Mouse (Mus musculus) stomach, embryonic 15.5 days (tissue): ENCODE data around the gene Pheta2. TPM values are rescaled to one million over a fixed set of nuclear protein-coding genes. Genes with fewer than 3 reads are reported as not detected.
A peak's percentile ranks its signal among the peaks of the same experiment; 100 is the strongest.

Experiments
- ATAC-seq: fragments of 200-750 bp; cut with Nextera tagmentation; 2 replicates; pipeline ENCODE4 v1.8.0; 2017; ENCODE audit warnings: low read depth, moderate number of reproducible peaks, moderate TSS enrichment; ENCODE audit not compliant: insufficient read depth, low FRiP score
- H3K27ac ChIP-seq: fragments of 300-500 bp; sonication (generic); 2 replicates; pipeline ENCODE4 v1.5.1; 2015; ENCODE audit warnings: mild to moderate bottlenecking, inconsistent platforms
- H3K27me3 ChIP-seq: fragments of 300-500 bp; sonication (generic); replicated peaks from 2 replicates; pipeline ENCODE4 v1.6.1; 2015; ENCODE audit warnings: inconsistent platforms
- H3K36me3 ChIP-seq: fragments of 300-500 bp; sonication (generic); 2 replicates; pipeline ENCODE4 v1.6.1; 2015; ENCODE audit warnings: inconsistent platforms
- H3K4me1 ChIP-seq: fragments of 300-500 bp; sonication (generic); 2 replicates; pipeline ENCODE4 v1.6.1; 2015; ENCODE audit warnings: inconsistent platforms
- H3K4me2 ChIP-seq: fragments of 300-500 bp; sonication (generic); 2 replicates; pipeline ENCODE4 v1.6.1; 2015; ENCODE audit warnings: mild to moderate bottlenecking, inconsistent platforms
- H3K4me3 ChIP-seq: fragments of 300-500 bp; sonication (generic); replicated peaks from 2 replicates; pipeline ENCODE4 v1.5.1; 2015; ENCODE audit warnings: inconsistent platforms
- H3K9ac ChIP-seq: fragments of 300-500 bp; sonication (generic); 2 replicates; pipeline ENCODE4 v1.6.1; 2015; ENCODE audit warnings: inconsistent platforms
- H3K9me3 ChIP-seq: fragments of 300-500 bp; sonication (generic); 2 replicates; pipeline ENCODE4 v1.6.1; 2016; ENCODE audit warnings: inconsistent platforms
- WGBS: fragments of 180-500 bp; shearing (Covaris S2); methylation state at CpG from one replicate; pipeline ENCODE4 v1.1.7; 2015; 5-methylcytosine and 5-hydroxymethylcytosine counted together
- polyA plus RNA-seq: library from polyadenylated mRNA; unstranded; fragments of >200 nt; fragmentation: Nextera tagmentation; extraction: Ambion mirVana; gene quantifications from 2 replicates; pipeline ENCODE4 v1.2.1, GENCODE M21; 2015

The Pheta2 gene
- polyA plus RNA-seq, 1 experiment from 2014 or later, result 18.4 TPM

DNA sequence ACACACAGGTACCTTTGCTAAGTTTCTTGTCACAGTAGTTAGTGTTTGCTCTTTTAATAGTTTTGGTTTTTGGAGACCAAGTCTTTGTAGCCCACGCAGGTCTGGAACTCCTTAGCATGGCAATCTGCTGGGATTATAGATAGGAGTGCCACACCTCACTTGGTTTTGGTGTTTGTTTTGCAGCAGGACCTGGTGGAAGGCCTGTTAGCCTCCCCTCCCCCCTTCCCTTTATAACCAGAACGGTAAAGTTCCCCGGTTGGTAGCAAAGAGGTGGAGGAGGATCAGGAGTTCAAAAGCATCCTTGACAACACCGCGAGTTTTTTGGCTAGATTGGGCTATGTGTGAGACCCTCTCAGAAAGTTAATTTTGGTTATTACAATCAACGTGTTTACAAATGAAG, 6.2 kb downstream of the Pheta2 start:
- ATAC-seq, result no peak
- Histone ChIP-seq H3K27ac (peak overlapping the region; percentile 36; the same call in 1 of the 2 replicates), H3K4me2 (no peak overlapping the region), H3K4me1 (peaks cover 28% of the 10 kb centered on the region), H3K4me3 (no peak overlapping the region), H3K9me3 (no peaks in the 10 kb centered on the region), H3K27me3 (no peaks in the 10 kb centered on the region), H3K36me3 (peaks cover 27% of the 10 kb centered on the region), H3K9ac (no peak overlapping the region)
- 77% methylated on average over 6 of the region's 6 CpGs for WGBS

DNA sequence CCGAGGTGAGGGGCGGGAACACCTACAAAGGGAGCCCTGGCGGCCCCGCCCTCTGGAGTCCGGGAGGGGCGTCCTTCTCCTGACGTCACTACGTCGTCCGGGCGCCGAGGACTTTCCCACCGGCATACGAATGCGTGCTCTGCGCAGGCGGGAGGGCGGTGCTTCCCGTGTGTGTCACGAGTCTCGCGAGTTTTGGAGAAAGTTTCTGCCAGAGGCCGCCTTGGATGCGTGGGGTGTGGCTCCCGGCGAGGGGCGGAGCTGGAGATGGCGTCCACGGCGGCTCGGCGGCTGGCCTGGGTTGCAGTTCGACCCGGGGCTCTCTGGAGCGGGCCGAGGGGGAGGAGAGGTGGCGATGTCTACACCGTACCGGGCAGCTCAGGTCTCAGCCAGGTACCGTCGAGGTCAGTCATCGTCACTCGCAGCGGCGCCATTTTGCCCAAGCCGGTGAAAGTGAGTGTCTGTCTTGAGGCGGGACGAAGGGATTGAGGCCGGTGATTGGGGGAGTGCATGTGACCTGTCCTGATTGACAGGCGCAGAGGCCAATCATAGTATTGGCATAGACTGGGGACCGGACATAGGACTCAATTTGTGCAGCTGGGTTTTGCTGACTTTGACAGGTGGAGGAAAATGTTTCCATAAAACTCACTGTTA, 7.2 kb downstream of the Pheta2 start:
- H3K9me3 ChIP-seq, result no peaks in the 10 kb centered on the region
- ATAC-seq, result peak; percentile 93
- under 1% methylated on average over 51 of the region's 51 CpGs for WGBS

DNA sequence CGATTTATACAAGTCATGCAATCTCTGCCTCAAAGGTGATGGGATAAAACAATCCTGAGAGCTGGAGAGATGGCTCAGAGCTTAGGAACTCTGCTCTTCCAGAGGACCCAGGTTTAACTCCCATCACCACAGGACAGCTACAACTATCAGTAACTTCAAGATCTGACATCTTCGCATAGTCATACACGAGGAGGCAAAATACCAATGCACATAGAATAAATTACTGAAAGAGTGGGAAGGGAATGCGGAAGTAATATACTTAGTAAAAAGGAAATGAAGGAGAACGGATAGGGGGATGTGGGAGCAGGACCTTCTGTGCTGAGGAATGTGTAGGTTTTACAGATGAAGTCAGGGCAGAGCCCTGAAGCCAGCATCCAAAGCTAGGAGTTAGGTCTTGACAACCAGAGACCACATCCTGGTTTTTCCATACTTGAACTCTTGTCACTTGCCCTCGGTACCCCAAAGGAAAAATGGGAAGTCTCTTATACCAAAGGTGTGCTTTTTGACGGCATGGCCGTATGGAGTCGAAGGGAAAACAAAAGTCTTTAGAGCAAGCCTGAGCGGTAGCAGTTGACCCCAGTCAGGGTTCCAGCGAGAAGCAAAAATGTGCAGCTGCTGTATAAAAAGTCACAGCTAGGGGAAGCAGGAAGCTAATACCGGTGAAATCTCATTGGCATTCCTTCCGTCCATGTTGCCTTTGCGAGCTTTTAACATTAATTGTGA, 8.0 kb downstream of the Pheta2 start:
- Histone ChIP-seq H3K4me1 (peaks cover 24% of the 10 kb centered on the region), H3K36me3 (peaks cover 32% of the 10 kb centered on the region), H3K27me3 (no peaks in the 10 kb centered on the region), H3K4me3 (peak overlapping the region; percentile 79), H3K9ac (peak overlapping the region; percentile 32; the same call in 1 of the 2 replicates), H3K4me2 (peak overlapping the region; percentile 73), H3K9me3 (no peaks in the 10 kb centered on the region), H3K27ac (peak overlapping the region; percentile 93)
- WGBS, result 39% methylated on average over 14 of the region's 14 CpGs
- ATAC-seq, result no peak

More for the DNA sequence above, 7.2 kb downstream of the Pheta2 start:
- Histone ChIP-seq H3K4me2 (peak overlapping the region; percentile 73), H3K4me3 (peak overlapping the region; percentile 79), H3K36me3 (peaks cover 32% of the 10 kb centered on the region), H3K27ac (peak overlapping the region; percentile 93), H3K9ac (peak overlapping the region; percentile 58; the same call in 1 of the 2 replicates), H3K4me1 (peaks cover 25% of the 10 kb centered on the region), H3K27me3 (no peaks in the 10 kb centered on the region)

DNA sequence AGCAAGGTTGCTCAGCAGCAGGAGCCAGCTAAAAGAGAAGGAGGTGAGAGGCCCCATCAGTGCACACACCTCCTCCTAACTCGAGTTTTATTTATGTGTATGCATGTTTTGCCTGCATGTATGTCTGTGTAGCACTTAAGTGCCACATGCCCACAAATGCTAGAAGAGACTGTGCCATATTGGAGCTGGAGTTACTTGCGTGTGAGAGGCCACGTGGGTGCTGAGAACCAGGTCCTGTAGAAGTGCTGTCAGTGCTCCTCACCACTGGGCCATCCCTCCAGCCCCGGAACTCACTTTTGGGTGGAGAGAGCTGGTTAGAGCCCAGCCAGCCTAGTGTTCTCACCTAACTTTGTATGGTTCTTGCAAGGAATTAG, 8.5 kb downstream of the Pheta2 start:
- Histone ChIP-seq H3K4me2 (peak overlapping the region; percentile 73), H3K4me1 (peaks cover 24% of the 10 kb centered on the region), H3K27ac (peak overlapping the region; percentile 93; the same call in 1 of the 2 replicates), H3K36me3 (peaks cover 32% of the 10 kb centered on the region), H3K27me3 (no peaks in the 10 kb centered on the region), H3K4me3 (peak overlapping the region; percentile 79), H3K9me3 (no peaks in the 10 kb centered on the region), H3K9ac (peak overlapping the region; percentile 32; the same call in 1 of the 2 replicates)
- no peak for ATAC-seq
- WGBS, result 79% methylated on average over 4 of the region's 4 CpGs

DNA sequence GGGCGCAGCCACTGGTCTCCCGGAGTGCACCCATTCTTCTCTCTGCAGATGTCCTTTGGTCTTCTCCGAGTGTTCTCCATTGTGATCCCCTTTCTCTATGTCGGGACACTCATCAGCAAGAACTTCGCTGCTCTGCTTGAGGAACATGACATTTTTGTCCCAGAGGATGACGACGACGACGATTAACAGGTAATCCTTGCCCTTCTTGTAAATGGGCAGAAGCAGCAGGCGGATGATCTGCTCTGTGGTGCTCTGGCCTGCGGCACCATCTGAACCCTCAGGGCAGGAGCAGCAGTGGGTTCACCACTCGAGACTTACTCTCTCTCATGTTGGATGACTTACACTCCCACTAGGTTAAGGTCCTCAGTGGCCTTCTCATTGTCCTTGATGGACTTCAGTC, 9.1 kb downstream of the Pheta2 start:
- no peak for ATAC-seq

DNA sequence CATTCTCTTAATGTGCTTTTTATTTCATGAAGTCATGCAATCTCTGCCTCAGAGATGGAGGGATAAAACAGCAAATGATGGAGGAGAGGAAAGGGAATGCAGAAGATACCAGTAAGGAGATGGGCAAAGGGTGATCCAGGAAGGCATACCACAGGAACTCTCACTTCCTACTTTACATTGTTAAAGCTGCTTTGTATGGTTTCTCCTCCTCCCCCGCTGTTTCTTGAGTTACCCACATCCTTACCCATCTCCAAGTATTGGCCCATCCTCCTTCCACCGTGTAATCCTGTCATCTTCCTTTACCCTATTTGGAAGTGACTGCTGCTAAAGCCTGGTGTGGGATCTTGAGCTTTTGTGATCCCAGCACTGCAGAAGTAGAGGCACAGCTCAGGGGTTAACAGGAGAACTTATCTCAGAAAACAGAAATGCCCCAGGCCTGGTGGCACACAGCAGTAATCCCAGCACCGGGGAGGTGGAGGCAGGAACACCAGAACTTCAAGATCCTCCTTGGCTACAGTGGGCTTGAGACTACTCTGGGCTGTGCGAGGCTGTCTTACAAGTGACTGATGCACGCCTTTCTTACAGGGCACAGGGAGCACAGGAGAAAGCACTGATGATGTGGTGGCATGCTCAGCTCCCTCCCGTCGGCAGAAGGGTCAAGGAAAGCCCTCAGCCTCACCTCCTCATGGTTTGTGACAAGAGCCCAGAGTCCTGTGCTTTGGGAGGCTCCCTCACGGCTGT, 9.7 kb downstream of the Pheta2 start:
- WGBS, result 83% methylated on average over 8 of the region's 8 CpGs
- Histone ChIP-seq H3K4me2 (no peak overlapping the region), H3K4me3 (no peak overlapping the region), H3K27me3 (no peaks in the 10 kb centered on the region), H3K36me3 (peaks cover 31% of the 10 kb centered on the region), H3K9ac (no peak overlapping the region), H3K9me3 (no peaks in the 10 kb centered on the region), H3K4me1 (peaks cover 26% of the 10 kb centered on the region), H3K27ac (no peak overlapping the region)
- ATAC-seq, result no peak

More for the DNA sequence above, 9.1 kb downstream of the Pheta2 start:
- no peaks in the 10 kb centered on the region for H3K9me3 ChIP-seq
- no peak overlapping the region for H3K9ac ChIP-seq
- WGBS, result 93% methylated on average over 12 of the region's 12 CpGs
- H3K27me3 ChIP-seq, result no peaks in the 10 kb centered on the region
- no peak overlapping the region for H3K4me3 ChIP-seq
- peaks cover 26% of the 10 kb centered on the region for H3K4me1 ChIP-seq
- H3K4me2 ChIP-seq, result peak overlapping the region; percentile 73
- no peak overlapping the region for H3K27ac ChIP-seq
- H3K36me3 ChIP-seq, result peaks cover 32% of the 10 kb centered on the region

DNA sequence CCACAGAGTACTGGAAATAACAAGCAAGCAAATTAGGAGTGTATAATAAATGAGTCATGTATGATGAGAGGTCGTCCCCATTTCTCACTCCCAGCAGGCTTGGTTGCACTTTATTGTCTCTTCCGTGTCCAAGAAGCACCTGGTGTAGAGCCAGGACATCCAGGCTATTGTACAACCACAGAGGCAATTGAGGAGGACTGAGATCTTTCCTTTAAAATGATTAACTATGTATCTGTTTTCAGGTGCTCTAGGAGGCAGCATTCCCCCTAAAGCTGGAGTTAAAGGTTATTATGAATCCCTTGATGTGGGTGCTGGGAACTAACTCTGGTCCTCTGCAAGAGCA, 10.2 kb downstream of the Pheta2 start:
- Histone ChIP-seq H3K36me3 (peaks cover 27% of the 10 kb centered on the region), H3K9ac (no peak overlapping the region), H3K4me1 (peaks cover 26% of the 10 kb centered on the region), H3K4me2 (no peak overlapping the region), H3K27me3 (no peaks in the 10 kb centered on the region), H3K27ac (no peak overlapping the region), H3K9me3 (no peaks in the 10 kb centered on the region), H3K4me3 (no peak overlapping the region)
- 84% methylated on average over 2 of the region's 2 CpGs for whole genome bisulfite sequencing
- no peak for ATAC-seq

DNA sequence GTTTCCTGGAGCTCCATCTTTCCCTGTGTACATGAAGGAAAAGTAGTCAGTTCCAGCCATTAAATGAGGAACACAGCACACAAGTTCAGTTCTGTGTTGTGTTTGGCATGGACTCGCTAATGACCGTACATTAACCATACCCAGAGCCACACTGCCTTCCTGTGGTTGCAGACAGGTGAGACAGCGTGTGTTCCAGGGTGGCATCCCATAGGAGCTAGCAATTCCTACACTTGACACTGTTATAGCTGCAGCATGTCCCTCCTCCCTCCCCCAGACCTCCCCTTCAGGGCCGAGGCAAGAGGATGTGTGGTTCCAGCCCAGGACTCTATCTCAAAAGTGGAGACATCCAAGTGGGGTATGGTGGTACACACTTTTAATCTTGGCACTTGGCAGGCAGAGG, 11.6 kb downstream of the Pheta2 start:
- Histone ChIP-seq H3K27ac (peak overlapping the region; percentile 49), H3K4me2 (no peak overlapping the region), H3K4me1 (peaks cover 30% of the 10 kb centered on the region), H3K9ac (no peak overlapping the region), H3K36me3 (peaks cover 27% of the 10 kb centered on the region), H3K4me3 (no peak overlapping the region), H3K27me3 (no peaks in the 10 kb centered on the region), H3K9me3 (no peaks in the 10 kb centered on the region)
- no peak for ATAC-seq
- 79% methylated on average over 4 of the region's 4 CpGs for WGBS

DNA sequence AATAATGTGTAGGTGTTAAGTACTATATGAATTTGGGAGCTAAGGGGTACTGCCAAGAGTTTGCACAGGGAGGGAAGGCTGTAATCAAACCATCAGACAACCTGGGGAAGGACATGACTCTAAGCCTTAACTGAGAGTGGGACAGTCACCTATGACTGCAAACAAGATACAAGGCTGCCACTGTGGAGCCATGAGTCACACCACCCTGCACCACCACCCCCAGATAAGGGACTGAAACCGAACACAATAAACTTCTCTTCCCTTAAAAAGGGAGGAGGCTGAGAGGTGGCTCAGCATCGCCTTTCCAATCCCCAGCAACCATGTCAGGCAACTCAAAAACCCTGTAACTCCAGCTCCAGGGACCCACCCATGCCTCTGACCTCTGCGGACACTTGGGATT, 12.7 kb downstream of the Pheta2 start:
- H3K9ac ChIP-seq, result no peak overlapping the region
- H3K4me1 ChIP-seq, result peaks cover 30% of the 10 kb centered on the region
- no peak for ATAC-seq
- peak overlapping the region; percentile 6; the same call in 1 of the 2 replicates for H3K27ac ChIP-seq
- H3K27me3 ChIP-seq, result no peaks in the 10 kb centered on the region
- 68% methylated on average over 2 of the region's 3 CpGs for WGBS
- no peaks in the 10 kb centered on the region for H3K9me3 ChIP-seq
- H3K36me3 ChIP-seq, result peaks cover 27% of the 10 kb centered on the region
- no peak overlapping the region for H3K4me3 ChIP-seq
- H3K4me2 ChIP-seq, result no peak overlapping the region

DNA sequence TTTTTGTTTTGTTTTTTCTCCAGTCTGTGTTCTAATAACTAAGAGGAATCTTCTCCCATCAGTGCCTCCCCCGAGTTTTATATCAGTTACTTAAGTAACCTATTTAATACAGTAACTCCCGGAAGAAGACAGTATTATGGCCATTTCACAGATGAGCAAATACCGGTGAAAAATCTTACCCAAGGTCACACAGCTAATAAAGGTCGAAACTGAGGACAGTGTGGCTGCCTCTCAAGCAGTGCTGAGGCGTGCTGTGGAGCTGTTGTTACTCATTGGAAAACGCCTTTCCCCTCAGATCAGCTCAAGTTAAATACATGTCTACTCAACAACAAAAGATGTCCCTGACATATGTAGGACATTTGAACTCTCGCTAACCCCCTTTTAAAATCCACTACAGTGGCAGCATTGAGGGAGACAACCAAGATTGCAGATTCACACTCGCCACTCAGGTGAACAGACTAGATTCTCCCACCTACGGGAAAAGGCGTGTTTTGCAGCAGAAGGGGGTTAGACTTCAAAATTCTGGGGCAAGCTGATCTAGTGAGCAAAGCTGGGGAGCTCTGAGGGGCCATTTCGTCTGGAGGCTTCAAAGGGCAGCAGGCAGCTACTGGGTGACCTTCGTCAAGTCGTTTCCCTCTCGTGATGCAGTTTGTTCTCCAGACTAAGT, 14.5 kb downstream of the Pheta2 start:
- Histone ChIP-seq H3K4me2 (peak overlapping the region; percentile 68), H3K27ac (peak overlapping the region; percentile 79), H3K4me1 (peaks cover 23% of the 10 kb centered on the region), H3K27me3 (no peaks in the 10 kb centered on the region), H3K36me3 (peaks cover 22% of the 10 kb centered on the region), H3K9me3 (no peaks in the 10 kb centered on the region), H3K4me3 (peak overlapping the region; percentile 79), H3K9ac (peak overlapping the region; percentile 94)
- WGBS, result 22% methylated on average over 14 of the region's 14 CpGs
- no peak for ATAC-seq

DNA sequence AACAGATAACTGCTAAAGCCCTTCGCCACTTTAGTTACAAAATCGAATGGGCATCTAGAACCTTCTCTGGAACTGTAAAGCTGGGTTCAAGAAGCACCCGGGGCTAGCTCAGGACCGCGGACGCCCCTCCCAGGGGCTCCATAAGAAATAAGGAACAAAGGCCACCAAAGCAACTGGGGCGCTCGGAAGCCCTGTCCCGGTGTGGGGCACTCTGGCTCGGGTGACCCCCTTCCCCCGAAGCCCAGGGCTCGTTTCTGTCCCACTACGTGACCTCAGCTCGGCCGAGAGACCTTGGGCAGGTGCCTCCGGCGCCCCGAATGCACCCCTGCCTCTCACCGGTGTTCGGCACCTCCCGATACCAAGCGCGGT, 15.0 kb downstream of the Pheta2 start:
- H3K4me2 ChIP-seq, result peak overlapping the region; percentile 68
- no peaks in the 10 kb centered on the region for H3K27me3 ChIP-seq
- H3K27ac ChIP-seq, result peak overlapping the region; percentile 79
- peak overlapping the region; percentile 94 for H3K9ac ChIP-seq
- H3K9me3 ChIP-seq, result no peaks in the 10 kb centered on the region
- WGBS, result 0% methylated on average over 23 of the region's 23 CpGs
- peaks cover 26% of the 10 kb centered on the region for H3K4me1 ChIP-seq
- peak overlapping the region; percentile 79 for H3K4me3 ChIP-seq
- peaks cover 17% of the 10 kb centered on the region for H3K36me3 ChIP-seq
- ATAC-seq, result peak; percentile 1; the same call in 1 of the 2 replicates
